14 mouse cellular contexts compared by ENCODE assay signal in the genomic region with DNA sequence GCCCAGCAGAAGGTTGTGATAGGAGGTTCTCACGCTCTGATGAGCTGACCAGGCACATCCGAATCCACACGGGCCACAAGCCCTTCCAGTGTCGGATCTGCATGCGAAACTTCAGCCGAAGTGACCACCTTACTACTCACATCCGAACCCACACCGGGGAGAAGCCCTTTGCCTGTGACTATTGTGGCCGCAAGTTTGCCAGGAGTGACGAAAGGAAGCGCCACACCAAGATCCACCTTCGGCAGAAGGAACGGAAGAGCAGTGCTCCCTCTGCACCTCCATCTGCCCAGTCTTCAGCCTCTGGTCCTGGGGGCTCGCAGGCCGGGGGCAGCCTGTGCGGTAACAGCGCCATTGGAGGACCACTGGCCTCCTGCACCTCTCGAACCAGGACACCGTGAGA. TPM values are rescaled to one million over a fixed set of nuclear protein-coding genes. Genes with fewer than 3 reads are reported as not detected.
DNase-seq lines count a peak whose midpoint lies in the region; ATAC-seq and TF ChIP-seq lines count a peak whose summit lies in the region.
"Had no signal": no experiment of that assay in that cellular context is flagged by ENCODE, and none has a peak within 500 bp of the region (broad histone marks: within the 10 kb centered on the region; RNA-seq: fewer than 3 reads in every experiment).

No protein-coding gene starts in this region.

- TF ChIP-seq EP300 in stomach, postnatal 0 days (optimal IDR thresholded peaks at IDR 0.05) = no peak

- no peak for TF ChIP-seq CTCF in kidney, adult 2 months (conservative IDR thresholded peaks at IDR 0.05; ENCODE audit: insufficient read depth, insufficient read length, low read depth, low read length)
- no peak for TF ChIP-seq CTCF in stomach, postnatal 0 days (IDR thresholded peaks at IDR 0.05; ENCODE audit: low read depth)
- no peak for TF ChIP-seq CTCF in left cerebral cortex, adult 2 months (IDR thresholded peaks at IDR 0.05)

- peaks cover 21% of the 10 kb centered on the region for H3K4me1 ChIP-seq in heart, embryonic 11.5 days (ENCODE audit: control insufficient read depth, insufficient read depth, low read length)
- peaks cover 46% of the 10 kb centered on the region for H3K4me1 ChIP-seq in kidney, embryonic 15.5 days
- no peaks in the 10 kb centered on the region for H3K4me1 ChIP-seq in kidney, adult 2 months (ENCODE audit: control insufficient read depth, insufficient read depth, low read length)
- peaks cover 23% of the 10 kb centered on the region for H3K4me1 ChIP-seq in embryonic facial prominence, embryonic 12.5 days
- peaks cover 7% of the 10 kb centered on the region; the same call in 1 of the 2 replicates for H3K4me1 ChIP-seq in stomach, postnatal 0 days (replicated peaks; ENCODE audit: control insufficient read depth, insufficient read depth)

- intact Hi-C loops in left cerebral cortex, adult 2 months (cut with DNase I) = no loop called here

- no peak for TF ChIP-seq POLR2A in kidney, adult 2 months (IDR thresholded peaks at IDR 0.05; ENCODE audit: low read depth, low read length)

- peak overlapping the region; percentile 43 for H3K4me2 ChIP-seq in heart, embryonic 11.5 days
- peak overlapping the region; percentile 39 for H3K4me2 ChIP-seq in kidney, embryonic 15.5 days
- H3K4me2 ChIP-seq in embryonic facial prominence, embryonic 12.5 days (replicated peaks) = peak overlapping the region; percentile 9; the same call in 1 of the 2 replicates
- no peak overlapping the region for H3K4me2 ChIP-seq in stomach, postnatal 0 days (replicated peaks; ENCODE audit: low read depth)
- H3K4me2 ChIP-seq: embryonic facial prominence, embryonic 15.5 days had no signal

- WGBS in heart, embryonic 11.5 days (ENCODE audit: insufficient replicate concordance) = 13% methylated on average over 19 of the region's 19 CpGs
- 22% methylated on average over 19 of the region's 19 CpGs for WGBS in kidney, embryonic 15.5 days
- WGBS in kidney, adult 2 months = 64% methylated on average over 19 of the region's 19 CpGs
- 7% methylated on average over 19 of the region's 19 CpGs for WGBS in embryonic facial prominence, embryonic 12.5 days
- WGBS in stomach, postnatal 0 days = 41% methylated on average over 19 of the region's 19 CpGs

- no peak for DNase-seq in heart, adult 9 months (ENCODE audit: low spot score in 2 of 2)
- DNase-seq in kidney, adult 2 months = no peak
- DNase-seq in CD4-positive helper T cell, adult 2 months (ENCODE audit: low read depth, low spot score) = peak; percentile 11
- no peak for DNase-seq in stomach, postnatal 0 days (ENCODE audit: low spot score)
- DNase-seq in left cerebral cortex, adult 2 months (ENCODE audit: extremely low spot score in 1 of 2, low spot score in 2 of 2) = no peak
- DNase-seq: cerebellum, adult 8-10 months; kidney, adult 18-20 months; thymus, adult 2 months had no signal

- no peaks in the 10 kb centered on the region for H3K36me3 ChIP-seq in heart, embryonic 11.5 days (ENCODE audit: control insufficient read depth, insufficient read depth, low read length)
- H3K36me3 ChIP-seq in kidney, embryonic 15.5 days = peaks cover 6% of the 10 kb centered on the region; the same call in 1 of the 2 replicates
- no peaks in the 10 kb centered on the region for H3K36me3 ChIP-seq in kidney, adult 2 months (ENCODE audit: control insufficient read depth, insufficient read depth, low read length)
- H3K36me3 ChIP-seq in embryonic facial prominence, embryonic 12.5 days = no peaks in the 10 kb centered on the region
- H3K36me3 ChIP-seq in stomach, postnatal 0 days (ENCODE audit: control insufficient read depth, insufficient read depth, low read length) = no peaks in the 10 kb centered on the region
- H3K36me3 ChIP-seq: embryonic facial prominence, embryonic 15.5 days had no signal

- peak overlapping the region; percentile 31 for H3K4me3 ChIP-seq in heart, embryonic 11.5 days (ENCODE audit: low read depth, low read length)
- H3K4me3 ChIP-seq in kidney, embryonic 15.5 days (replicated peaks) = peak overlapping the region; percentile 17
- no peak overlapping the region for H3K4me3 ChIP-seq in kidney, adult 2 months (ENCODE audit: insufficient read depth, low read depth, low read length)
- peak overlapping the region; percentile 1; the same call in 1 of the 2 replicates for H3K4me3 ChIP-seq in embryonic facial prominence, embryonic 12.5 days
- H3K4me3 ChIP-seq in stomach, postnatal 0 days (ENCODE audit: low read depth, low read length) = no peak overlapping the region
- no peak overlapping the region for H3K4me3 ChIP-seq in left cerebral cortex, adult 2 months
- H3K4me3 ChIP-seq: embryonic facial prominence, embryonic 15.5 days had no signal

- H3K27ac ChIP-seq in heart, embryonic 11.5 days (ENCODE audit: low read depth, low read length) = no peak overlapping the region
- H3K27ac ChIP-seq in kidney, embryonic 15.5 days = no peak overlapping the region
- no peak overlapping the region for H3K27ac ChIP-seq in kidney, adult 2 months (ENCODE audit: insufficient read depth, low read depth, low read length)
- H3K27ac ChIP-seq in embryonic facial prominence, embryonic 12.5 days = no peak overlapping the region
- H3K27ac ChIP-seq in stomach, postnatal 0 days (replicated peaks) = no peak overlapping the region
- H3K27ac ChIP-seq in left cerebral cortex, adult 2 months = no peak overlapping the region
- H3K27ac ChIP-seq: embryonic facial prominence, embryonic 15.5 days; macrophage had no signal

- H3K9me3 ChIP-seq in heart, embryonic 11.5 days (replicated peaks; ENCODE audit: control insufficient read depth, low read length) = no peaks in the 10 kb centered on the region
- H3K9me3 ChIP-seq in kidney, embryonic 15.5 days (replicated peaks) = no peaks in the 10 kb centered on the region
- no peaks in the 10 kb centered on the region for H3K9me3 ChIP-seq in embryonic facial prominence, embryonic 12.5 days
- no peaks in the 10 kb centered on the region for H3K9me3 ChIP-seq in stomach, postnatal 0 days (ENCODE audit: control insufficient read depth, low read length)
- H3K9me3 ChIP-seq: embryonic facial prominence, embryonic 15.5 days had no signal

- no peak for ATAC-seq in heart, embryonic 11.5 days (replicated peaks; ENCODE audit: insufficient number of reproducible peaks, low FRiP score, low TSS enrichment)
- no peak for ATAC-seq in kidney, embryonic 15.5 days (replicated peaks; ENCODE audit: low FRiP score)
- no peak for ATAC-seq in embryonic facial prominence, embryonic 12.5 days (ENCODE audit: insufficient number of reproducible peaks, insufficient read depth, low FRiP score, low TSS enrichment)
- ATAC-seq in stomach, postnatal 0 days (ENCODE audit: low FRiP score, low TSS enrichment) = no peak
- ATAC-seq: Patski had no signal

- H3K9ac ChIP-seq in heart, embryonic 11.5 days (ENCODE audit: low read depth, low read length) = peak overlapping the region; percentile 49; the same call in 1 of the 2 replicates
- no peak overlapping the region for H3K9ac ChIP-seq in kidney, embryonic 15.5 days
- no peak overlapping the region for H3K9ac ChIP-seq in embryonic facial prominence, embryonic 12.5 days
- H3K9ac ChIP-seq in stomach, postnatal 0 days (ENCODE audit: low read length) = no peak overlapping the region
- H3K9ac ChIP-seq: embryonic facial prominence, embryonic 15.5 days had no signal

- peaks cover 40% of the 10 kb centered on the region for H3K27me3 ChIP-seq in heart, embryonic 11.5 days (ENCODE audit: control insufficient read depth, insufficient read depth, low read length)
- H3K27me3 ChIP-seq in kidney, embryonic 15.5 days = peaks cover 54% of the 10 kb centered on the region
- H3K27me3 ChIP-seq in kidney, adult 2 months (replicated peaks; ENCODE audit: control insufficient read depth, insufficient read depth, low read length) = peaks cover 3% of the 10 kb centered on the region; the same call in 1 of the 2 replicates
- peaks cover 54% of the 10 kb centered on the region for H3K27me3 ChIP-seq in embryonic facial prominence, embryonic 12.5 days
- peaks cover 5% of the 10 kb centered on the region; the same call in 1 of the 2 replicates for H3K27me3 ChIP-seq in stomach, postnatal 0 days (ENCODE audit: control insufficient read depth, insufficient read depth, low read length)

RNA-seq across cellular contexts. Expression of gene Egr2, which starts 5.3 kb away (rescaled TPM):
- 0.11 TPM in 1 of 2 replicates, not detected in the other for polyA plus RNA-seq in heart, embryonic 11.5 days (2014; fragmentation: Nextera tagmentation; extraction: Ambion mirVana)
- 0.52 and 1.1 TPM in 2 replicates for polyA plus RNA-seq in kidney, embryonic 15.5 days (2015; fragmentation: Nextera tagmentation; extraction: Ambion mirVana)
- 0.57 and 1.8 TPM in 2 replicates for polyA plus RNA-seq in kidney, adult 2 months (2012; rRNA removed)
- 0.46 and 0.65 TPM in 2 replicates for polyA plus RNA-seq in embryonic facial prominence, embryonic 12.5 days (2016; fragmentation: Nextera tagmentation; extraction: Ambion mirVana)
- polyA plus RNA-seq in stomach, postnatal 0 days (2015; fragmentation: Nextera tagmentation; extraction: Ambion mirVana) = 0.34 and 0.58 TPM in 2 replicates
- 10 to 100 TPM; 14.2 to 30.7 TPM for total RNA-seq in left cerebral cortex, adult 2 months (2021)

RNA-seq across cellular contexts. Expression of gene Ado, which starts 8.2 kb away (rescaled TPM):
- 54.3 and 57.7 TPM in 2 replicates for polyA plus RNA-seq in heart, embryonic 11.5 days (2014; fragmentation: Nextera tagmentation; extraction: Ambion mirVana)
- 70.1 and 72.4 TPM in 2 replicates for polyA plus RNA-seq in kidney, embryonic 15.5 days (2015; fragmentation: Nextera tagmentation; extraction: Ambion mirVana)
- polyA plus RNA-seq in kidney, adult 2 months (2012; rRNA removed) = 7.7 and 10.1 TPM in 2 replicates
- polyA plus RNA-seq in embryonic facial prominence, embryonic 12.5 days (2016; fragmentation: Nextera tagmentation; extraction: Ambion mirVana) = 79.3 and 86.5 TPM in 2 replicates
- polyA plus RNA-seq in stomach, postnatal 0 days (2015; fragmentation: Nextera tagmentation; extraction: Ambion mirVana) = 23.6 and 24.2 TPM in 2 replicates
- 10 to 100 TPM; 36.6 to 37.7 TPM for total RNA-seq in left cerebral cortex, adult 2 months (2021)

Comparison
In these comparisons a context has a peak if more than half of its experiments do, and no peak if none do; other contexts are left out.
1. H3K4me3 ChIP-seq: peak in heart, embryonic 11.5 days (single experiment), kidney, embryonic 15.5 days (single experiment) and embryonic facial prominence, embryonic 12.5 days (single experiment); none in kidney, adult 2 months (single experiment), stomach, postnatal 0 days (single experiment) and left cerebral cortex, adult 2 months (single experiment).